Mouse (Mus musculus): ENCODE measurements around the gene Epha6. TPM values are rescaled to one million over a fixed set of nuclear protein-coding genes. Genes with fewer than 3 reads are reported as not detected.

Epha6 gene
- polyA plus RNA-seq, 1 experiment, result not detected

GRCm38 (mm10) chr16:60509707-60510106 lies 95.6 kb downstream of the Epha6 start:
- no peak for DNase-seq
- Histone ChIP-seq H3K4me3 (replicated peaks; ENCODE audit: extremely low read depth, low read depth, low read length) (no peak overlapping the region), H3K4me1 (ENCODE audit: control insufficient read depth, insufficient read depth, low read length) (no peaks in the 10 kb centered on the region)
- 65% methylated on average over 3 of the region's 3 CpGs for WGBS
- no peak for TF ChIP-seq CTCF (IDR thresholded peaks at IDR 0.05; ENCODE audit: insufficient read depth, low read length)
- no peak for TF ChIP-seq POLR2A (IDR thresholded peaks at IDR 0.05; ENCODE audit: borderline replicate concordance, extremely low read depth, low read depth, low read length)

GRCm38 (mm10) chr16:60499567-60499966 lies 105.8 kb downstream of the Epha6 start:
- 97% methylated on average over 1 of the region's 1 CpGs for WGBS
- H3K4me1 ChIP-seq (ENCODE audit: control insufficient read depth, insufficient read depth, low read length), result no peaks in the 10 kb centered on the region
- H3K4me3 ChIP-seq (replicated peaks; ENCODE audit: extremely low read depth, low read depth, low read length), result no peak overlapping the region
- DNase-seq, result no peak
- TF ChIP-seq CTCF (IDR thresholded peaks at IDR 0.05; ENCODE audit: insufficient read depth, low read length) (no peak), POLR2A (IDR thresholded peaks at IDR 0.05; ENCODE audit: borderline replicate concordance, extremely low read depth, low read depth, low read length) (no peak)

GRCm38 (mm10) chr16:60475776-60476175 lies 129.6 kb downstream of the Epha6 start:
- no peak for TF ChIP-seq CTCF (IDR thresholded peaks at IDR 0.05; ENCODE audit: insufficient read depth, low read length)
- no peak for TF ChIP-seq POLR2A (IDR thresholded peaks at IDR 0.05; ENCODE audit: borderline replicate concordance, extremely low read depth, low read depth, low read length)
- H3K4me3 ChIP-seq (replicated peaks; ENCODE audit: extremely low read depth, low read depth, low read length), result no peak overlapping the region
- no peak for DNase-seq
- H3K4me1 ChIP-seq (ENCODE audit: control insufficient read depth, insufficient read depth, low read length), result no peaks in the 10 kb centered on the region

- TF ChIP-seq CTCF (IDR thresholded peaks at IDR 0.05; ENCODE audit: insufficient read depth, low read length) (no peak), POLR2A (IDR thresholded peaks at IDR 0.05; ENCODE audit: borderline replicate concordance, extremely low read depth, low read depth, low read length) (no peak)
- Histone ChIP-seq H3K4me3 (replicated peaks; ENCODE audit: extremely low read depth, low read depth, low read length) (no peak overlapping the region), H3K4me1 (ENCODE audit: control insufficient read depth, insufficient read depth, low read length) (no peaks in the 10 kb centered on the region)
- WGBS, result 55% methylated on average over 7 of the region's 7 CpGs
- no peak for DNase-seq
These were observed 137.0 kb downstream of the Epha6 start for GRCm38 (mm10) chr16:60468200-60468785.

GRCm38 (mm10) chr16:60435283-60435682 lies 170.0 kb downstream of the Epha6 start:
- DNase-seq, result no peak
- no peak for TF ChIP-seq POLR2A (IDR thresholded peaks at IDR 0.05; ENCODE audit: borderline replicate concordance, extremely low read depth, low read depth, low read length)
- TF ChIP-seq CTCF (IDR thresholded peaks at IDR 0.05; ENCODE audit: insufficient read depth, low read length), result no peak
- no peaks in the 10 kb centered on the region for H3K4me1 ChIP-seq (ENCODE audit: control insufficient read depth, insufficient read depth, low read length)
- no peak overlapping the region for H3K4me3 ChIP-seq (replicated peaks; ENCODE audit: extremely low read depth, low read depth, low read length)
- WGBS, result 78% methylated on average over 1 of the region's 1 CpGs

- Histone ChIP-seq H3K4me3 (replicated peaks; ENCODE audit: extremely low read depth, low read depth, low read length) (no peak overlapping the region), H3K4me1 (ENCODE audit: control insufficient read depth, insufficient read depth, low read length) (no peaks in the 10 kb centered on the region)
- no peak for TF ChIP-seq CTCF (IDR thresholded peaks at IDR 0.05; ENCODE audit: insufficient read depth, low read length)
- no peak for TF ChIP-seq POLR2A (IDR thresholded peaks at IDR 0.05; ENCODE audit: borderline replicate concordance, extremely low read depth, low read depth, low read length)
- no peak for DNase-seq
- whole genome bisulfite sequencing, result 75% methylated on average over 1 of the region's 1 CpGs
These were observed 171.1 kb downstream of the Epha6 start for GRCm38 (mm10) chr16:60434241-60434640.

GRCm38 (mm10) chr16:60395306-60395705 lies 210.0 kb downstream of the Epha6 start:
- DNase-seq, result no peak
- TF ChIP-seq POLR2A (IDR thresholded peaks at IDR 0.05; ENCODE audit: borderline replicate concordance, extremely low read depth, low read depth, low read length) (no peak), CTCF (IDR thresholded peaks at IDR 0.05; ENCODE audit: insufficient read depth, low read length) (no peak)
- WGBS, result 55% methylated on average over 3 of the region's 3 CpGs
- H3K4me1 ChIP-seq (ENCODE audit: control insufficient read depth, insufficient read depth, low read length), result no peaks in the 10 kb centered on the region
- no peak overlapping the region for H3K4me3 ChIP-seq (replicated peaks; ENCODE audit: extremely low read depth, low read depth, low read length)

- Histone ChIP-seq H3K4me3 (replicated peaks; ENCODE audit: extremely low read depth, low read depth, low read length) (no peak overlapping the region), H3K4me1 (ENCODE audit: control insufficient read depth, insufficient read depth, low read length) (no peaks in the 10 kb centered on the region)
- TF ChIP-seq POLR2A (IDR thresholded peaks at IDR 0.05; ENCODE audit: borderline replicate concordance, extremely low read depth, low read depth, low read length) (no peak), CTCF (IDR thresholded peaks at IDR 0.05; ENCODE audit: insufficient read depth, low read length) (no peak)
- no peak for DNase-seq
These were observed 212.4 kb downstream of the Epha6 start for GRCm38 (mm10) chr16:60392961-60393360.

- DNase-seq, result no peak
- Histone ChIP-seq H3K4me3 (replicated peaks; ENCODE audit: extremely low read depth, low read depth, low read length) (no peak overlapping the region), H3K4me1 (ENCODE audit: control insufficient read depth, insufficient read depth, low read length) (no peaks in the 10 kb centered on the region)
- TF ChIP-seq POLR2A (IDR thresholded peaks at IDR 0.05; ENCODE audit: borderline replicate concordance, extremely low read depth, low read depth, low read length) (no peak), CTCF (IDR thresholded peaks at IDR 0.05; ENCODE audit: insufficient read depth, low read length) (no peak)
These were observed 230.2 kb downstream of the Epha6 start for GRCm38 (mm10) chr16:60375147-60375546.

- 50% methylated on average over 1 of the region's 1 CpGs for WGBS
These were observed 321.4 kb downstream of the Epha6 start for GRCm38 (mm10) chr16:60283963-60284362.

More at GRCm38 (mm10) chr16:60283963-60284362, 321.4 kb downstream of the Epha6 start:
- no peak overlapping the region for H3K4me3 ChIP-seq (replicated peaks; ENCODE audit: extremely low read depth, low read depth, low read length)
- H3K4me1 ChIP-seq (ENCODE audit: control insufficient read depth, insufficient read depth, low read length), result no peaks in the 10 kb centered on the region
- DNase-seq, result no peak
- TF ChIP-seq POLR2A (IDR thresholded peaks at IDR 0.05; ENCODE audit: borderline replicate concordance, extremely low read depth, low read depth, low read length) (no peak), CTCF (IDR thresholded peaks at IDR 0.05; ENCODE audit: insufficient read depth, low read length) (no peak)

All from lung, adult 2 months (tissue).